Mouse (Mus musculus): ENCODE measurements around the gene Abhd12. TPM values are rescaled to one million over a fixed set of nuclear protein-coding genes. Genes with fewer than 3 reads are reported as not detected.
A peak's percentile ranks its signal among the peaks of the same experiment; 100 is the strongest.

Gene Abhd12
- total RNA-seq, 2 experiments from 2014 or later: 67.0 to 72.7 TPM

DNA sequence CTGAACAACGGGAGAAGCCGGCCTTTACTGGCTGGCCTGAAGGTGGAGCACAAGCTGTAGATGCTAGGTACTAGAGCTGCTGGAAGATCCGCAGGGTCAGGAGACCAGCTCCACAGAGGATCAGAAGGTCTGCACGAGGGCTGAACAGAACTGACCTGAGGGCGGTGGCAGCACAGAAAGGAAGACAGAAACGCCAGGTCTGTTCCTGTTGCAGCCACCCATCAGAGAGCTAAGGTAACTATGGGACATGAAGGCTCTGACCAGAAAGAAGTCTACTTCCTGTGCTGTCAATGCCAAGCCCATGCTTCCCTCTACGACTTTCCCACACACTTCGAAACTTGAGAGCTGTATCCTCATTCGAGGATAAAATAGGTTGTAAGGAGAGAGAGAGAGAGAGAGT lies 53.3 kb downstream of the Abhd12 start:
- DNase-seq: no peak

DNA sequence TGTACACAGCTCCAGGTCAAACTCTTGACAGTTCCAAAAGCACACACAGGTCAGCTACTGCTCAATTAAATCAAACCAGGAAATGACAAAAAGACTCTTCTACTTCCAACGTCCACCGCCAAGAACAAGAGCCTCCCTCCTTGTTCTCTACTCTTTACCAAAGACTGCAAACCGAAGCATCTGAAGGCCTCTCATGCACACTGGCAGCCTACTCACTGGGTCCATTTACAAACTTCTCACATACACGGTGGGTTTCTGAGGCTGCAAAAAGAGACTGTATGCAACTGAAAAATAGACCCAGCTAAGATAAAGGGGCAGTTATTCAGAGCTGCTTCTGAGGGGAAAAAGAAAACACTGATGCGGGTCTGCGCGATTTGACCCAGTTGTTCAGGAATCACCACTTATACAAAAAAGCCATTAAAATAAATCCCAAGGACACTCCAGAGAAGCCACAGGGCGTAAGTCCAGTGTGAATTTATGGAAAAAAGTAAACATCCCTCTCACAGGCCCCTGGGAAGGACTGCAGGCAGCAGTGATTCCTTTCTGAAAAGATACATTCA lies 57.0 kb downstream of the Abhd12 start:
- DNase-seq: no peak

DNA sequence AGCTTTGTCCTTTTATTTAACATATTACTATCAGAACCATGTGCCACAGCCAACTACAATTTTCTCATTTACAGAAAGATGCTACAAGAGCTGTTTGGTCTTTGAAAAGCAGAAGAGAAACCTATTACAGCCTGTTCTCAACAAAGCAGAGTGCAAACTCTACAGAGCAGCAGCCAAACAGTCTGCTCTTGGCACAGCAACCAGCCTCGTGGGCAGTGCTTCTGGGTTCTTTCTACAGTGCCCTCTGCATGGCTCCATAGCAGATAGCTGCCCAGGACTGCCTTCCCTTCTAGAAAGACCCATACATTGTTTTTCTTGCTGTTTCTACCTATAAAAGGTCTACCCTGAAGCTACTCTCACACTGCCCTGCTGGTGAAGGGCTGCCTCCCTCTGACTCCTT lies 59.7 kb downstream of the Abhd12 start:
- peak in 1 of 2 experiments; percentile 30 for DNase-seq

DNA sequence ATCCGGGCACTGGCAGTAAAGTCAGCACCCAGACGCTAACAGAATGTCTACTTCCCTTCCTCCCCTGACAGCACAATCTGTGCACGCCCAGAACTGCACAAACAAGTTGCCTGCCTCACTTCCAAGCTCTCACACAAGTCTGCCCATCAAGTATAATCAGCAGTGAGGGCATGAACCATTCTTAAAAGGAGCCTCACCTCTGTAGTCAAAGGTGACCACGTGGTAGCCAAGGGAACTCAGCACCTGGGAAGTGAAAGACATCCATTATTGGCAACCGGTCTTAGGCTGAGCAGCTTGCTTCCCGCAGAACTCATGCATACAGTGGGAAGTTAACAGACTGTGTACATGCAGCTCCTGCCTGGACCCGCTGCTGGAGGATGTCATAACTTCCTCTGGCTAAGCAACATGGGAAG lies 62.5 kb downstream of the Abhd12 start:
- no peak for DNase-seq

DNA sequence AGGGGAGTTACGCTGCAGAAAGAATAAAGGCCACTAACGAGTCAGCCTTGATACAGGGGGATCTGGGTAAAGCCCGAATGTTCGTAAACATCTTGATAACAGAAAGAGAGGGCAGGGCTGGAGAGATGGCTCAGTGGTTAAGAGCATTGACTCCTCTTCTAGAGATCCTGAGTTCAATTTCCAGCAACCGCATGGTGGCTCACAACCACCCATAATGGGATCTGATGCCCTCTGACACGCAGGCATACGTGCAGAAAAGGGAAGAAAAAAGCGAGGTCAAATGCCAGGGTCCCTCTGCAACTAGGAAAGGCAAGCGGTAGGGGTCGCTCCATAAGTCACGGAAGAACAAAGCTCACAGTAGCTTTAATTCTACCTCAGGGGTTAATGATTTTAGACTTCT lies 63.4 kb downstream of the Abhd12 start:
- DNase-seq: no peak

DNA sequence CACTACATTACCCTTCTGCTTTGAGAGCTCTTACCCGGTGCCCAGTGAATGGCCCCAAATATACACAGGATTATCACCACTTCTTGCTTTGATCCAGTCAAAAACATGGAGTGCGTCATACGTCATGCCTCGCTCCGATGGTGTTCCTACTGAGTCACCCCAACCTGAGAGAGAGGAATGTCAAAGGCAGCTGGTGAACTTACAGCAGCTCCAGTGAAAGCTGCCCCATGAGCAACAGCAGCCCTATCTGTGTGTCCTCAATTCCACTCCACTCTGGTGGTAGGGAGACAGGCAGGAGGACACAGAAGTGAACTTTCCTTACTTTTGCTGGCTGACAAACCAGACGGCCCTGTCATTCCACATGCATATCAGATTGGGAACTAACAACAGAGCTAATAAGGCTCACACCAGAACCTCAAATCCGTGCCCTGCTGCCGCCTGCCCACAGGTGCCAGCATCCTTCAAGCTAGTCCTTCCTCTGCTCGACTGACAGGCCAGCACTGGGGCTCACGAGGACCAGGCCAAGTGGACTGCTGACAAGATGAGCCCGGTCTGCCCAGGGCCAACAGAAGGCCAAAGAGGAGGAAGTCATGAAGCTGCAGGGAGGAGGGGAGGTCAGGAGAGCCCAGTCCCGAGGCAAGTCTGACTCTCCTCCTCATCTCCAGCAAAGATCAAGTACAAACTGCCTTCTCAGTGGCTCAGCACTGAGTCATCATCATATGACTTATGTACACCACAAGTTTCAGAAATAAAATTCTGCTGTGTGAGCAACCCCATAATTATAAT lies 64.7 kb downstream of the Abhd12 start:
- DNase-seq: peak; percentile 54 to 59

DNA sequence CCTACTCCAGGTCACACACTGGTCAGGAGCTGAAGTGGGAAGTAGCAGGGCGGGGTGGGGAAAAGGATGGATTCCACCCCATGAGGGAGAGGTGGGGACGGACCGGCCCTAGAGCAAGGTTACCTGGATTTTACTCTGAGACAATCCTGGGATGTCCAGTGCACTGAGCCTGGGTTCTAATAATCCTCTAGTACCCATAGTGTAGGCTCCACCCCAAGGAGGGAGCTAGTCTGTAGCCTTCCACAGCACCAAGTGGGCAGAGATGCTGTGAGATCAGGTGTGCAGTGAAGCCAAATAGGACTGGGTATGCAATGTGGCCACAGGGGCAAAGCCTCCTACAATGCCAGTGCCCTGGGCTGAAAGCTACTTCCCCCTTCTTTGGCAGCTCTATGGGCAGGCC lies 66.8 kb downstream of the Abhd12 start:
- DNase-seq: no peak

DNA sequence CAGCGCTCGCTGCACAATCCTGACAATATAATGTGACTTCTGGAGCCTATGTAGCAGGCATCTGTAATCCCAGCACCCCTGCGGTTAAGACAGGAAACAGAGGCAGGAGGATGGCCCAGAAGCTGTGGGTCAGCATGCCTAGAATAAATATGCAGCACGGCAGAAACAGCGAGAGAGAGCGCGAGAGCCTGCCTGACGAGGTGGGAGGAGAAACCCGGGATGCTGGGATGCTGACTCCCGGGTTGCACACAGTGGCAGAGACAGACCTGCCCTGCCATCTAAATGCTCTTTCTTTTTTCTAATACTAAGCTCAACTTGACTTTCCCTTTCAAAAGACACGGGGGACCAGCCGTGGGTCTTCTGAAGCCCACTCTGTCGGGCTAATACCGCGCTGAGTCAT lies 67.6 kb downstream of the Abhd12 start:
- DNase-seq: no peak

DNA sequence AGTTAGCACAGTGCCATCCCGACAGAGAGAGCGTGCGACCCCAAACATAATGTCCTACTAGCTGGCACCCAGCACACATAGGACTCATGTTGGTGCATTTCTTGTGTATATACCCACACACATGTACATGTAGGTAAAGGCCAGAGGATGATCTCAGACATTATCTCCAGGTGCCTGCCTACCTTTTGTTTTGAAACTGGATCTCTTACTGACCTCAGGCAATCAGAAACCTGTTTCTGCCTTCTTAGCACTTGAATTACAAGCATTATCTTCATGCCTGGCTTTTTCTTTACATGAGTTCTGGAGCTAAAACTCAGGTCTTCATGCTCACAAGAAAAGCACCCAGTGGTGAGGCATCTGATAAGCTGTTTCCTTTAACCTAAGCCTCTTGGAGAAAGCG lies 68.6 kb downstream of the Abhd12 start:
- DNase-seq: no peak

DNA sequence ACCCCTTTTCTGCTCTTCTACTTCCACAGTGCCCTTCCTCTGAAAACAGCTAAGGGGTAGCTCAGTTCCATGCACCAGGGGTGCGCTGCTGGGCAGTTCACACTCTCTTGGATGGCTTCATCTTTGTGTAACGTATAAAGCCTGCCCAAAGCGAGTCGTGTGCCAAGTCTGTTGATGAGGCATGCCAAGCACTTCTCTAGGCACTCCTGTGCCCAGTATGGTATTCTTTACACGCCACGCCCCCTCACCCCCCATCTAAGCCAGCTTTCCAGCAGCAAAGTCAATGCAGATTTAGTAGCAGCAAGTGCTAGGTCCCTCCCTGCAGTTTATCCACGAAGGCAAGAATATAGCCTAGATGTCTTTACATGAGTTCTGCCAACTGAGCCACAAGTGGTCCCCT lies 69.9 kb downstream of the Abhd12 start:
- DNase-seq: no peak

DNA sequence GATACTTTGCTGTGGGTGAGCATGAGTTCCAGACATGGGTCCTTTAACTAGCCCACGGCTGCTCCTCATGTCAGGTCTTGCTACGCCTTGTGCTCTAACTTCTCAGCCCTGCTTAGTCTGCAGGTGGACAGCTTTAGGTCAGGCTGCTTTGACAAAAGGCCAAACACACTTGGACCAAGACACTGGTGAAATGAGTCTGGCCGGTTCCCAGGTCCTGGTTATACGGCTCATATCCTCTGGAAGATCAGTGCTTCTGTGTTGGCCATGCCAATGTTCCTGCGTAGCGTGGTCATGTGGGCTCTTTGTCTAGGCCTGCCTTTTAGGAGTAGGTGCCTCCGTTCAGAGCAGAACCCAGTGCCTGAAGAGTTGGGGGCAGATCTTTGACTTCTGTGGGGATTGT lies 72.5 kb downstream of the Abhd12 start:
- no peak for DNase-seq

DNA sequence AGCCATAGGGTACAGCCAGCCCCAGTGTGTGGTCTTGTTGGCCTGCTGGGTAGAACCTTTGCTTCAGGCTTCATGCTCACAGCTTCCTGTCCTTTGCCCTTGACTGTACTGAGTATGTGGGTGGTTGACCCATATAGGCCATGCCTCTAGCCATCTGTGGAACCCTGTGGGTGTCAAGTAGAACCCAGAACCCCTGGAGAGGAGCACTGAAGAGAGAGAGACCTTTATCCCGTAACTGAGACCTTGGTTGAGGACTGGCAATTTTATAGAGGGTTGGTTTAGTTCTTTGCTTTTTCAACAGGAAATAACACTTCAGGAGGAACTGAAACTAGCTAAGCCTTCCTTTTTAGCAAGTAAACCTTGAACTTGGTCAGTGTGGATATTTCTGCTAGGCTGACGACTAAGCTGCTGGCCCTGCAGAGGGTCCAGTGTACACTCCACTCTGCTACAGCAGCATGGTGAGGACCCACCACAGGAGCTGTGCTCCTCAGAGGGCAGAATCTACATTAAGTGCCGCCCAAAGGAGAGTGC lies 73.6 kb downstream of the Abhd12 start:
- DNase-seq: no peak

DNA sequence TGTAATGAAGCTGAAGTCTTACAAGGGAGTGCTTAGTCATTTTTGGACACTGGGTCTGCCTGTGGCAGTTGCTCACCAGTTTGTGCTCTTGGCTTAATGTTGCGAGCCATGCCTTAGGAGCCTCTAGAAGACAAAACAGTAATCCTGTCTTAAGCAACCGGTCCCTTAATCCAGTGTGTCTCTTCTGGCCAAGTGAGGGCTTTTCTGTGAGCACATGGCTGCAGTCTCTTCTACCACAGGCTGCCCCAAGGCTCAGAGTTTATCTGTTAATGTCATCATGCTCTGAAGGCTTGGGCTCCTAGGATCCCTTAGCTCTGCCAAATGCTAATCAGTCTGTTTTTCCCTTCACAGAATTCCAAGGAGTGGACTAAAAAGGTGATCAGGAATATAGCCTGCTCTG lies 74.5 kb downstream of the Abhd12 start:
- no peak for DNase-seq

DNA sequence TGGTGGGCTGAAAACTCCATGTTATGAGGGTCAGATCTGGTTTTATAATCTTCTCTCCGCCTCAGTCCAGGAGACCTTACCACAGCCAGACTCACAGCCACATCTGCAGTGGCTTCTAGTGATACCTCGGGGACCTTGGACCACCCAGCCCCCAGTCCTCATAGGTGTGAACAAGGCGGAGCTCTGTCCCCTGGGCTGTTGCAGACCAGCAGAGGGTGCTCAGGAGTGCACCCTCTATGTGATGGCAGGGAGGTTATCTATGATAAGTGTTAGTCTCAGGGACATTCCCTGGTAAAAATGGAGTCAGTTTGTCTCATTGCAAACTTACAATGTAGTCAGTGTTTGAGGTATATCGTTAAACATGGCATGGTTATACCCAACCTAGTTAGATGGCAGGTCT lies 75.9 kb downstream of the Abhd12 start:
- no peak for DNase-seq

DNA sequence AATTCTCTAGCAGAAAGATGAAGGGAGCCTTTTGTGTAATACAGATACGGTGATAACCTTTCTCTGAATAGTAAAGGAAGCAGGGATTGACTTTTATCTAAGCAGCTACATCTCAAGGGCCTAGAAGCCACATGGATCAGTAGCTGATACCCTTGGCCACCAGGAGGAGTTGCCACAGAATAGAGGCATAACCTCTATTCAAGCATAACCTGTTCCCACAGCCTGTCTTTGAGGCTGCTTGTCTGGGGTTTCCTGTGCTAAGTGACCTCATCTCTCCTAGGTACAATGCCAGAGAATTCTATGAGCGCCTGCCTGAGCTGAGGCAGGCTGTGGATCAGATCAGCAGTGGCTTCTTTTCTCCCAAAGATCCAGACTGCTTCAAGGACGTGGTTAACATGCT lies 76.4 kb downstream of the Abhd12 start:
- DNase-seq: no peak

DNA sequence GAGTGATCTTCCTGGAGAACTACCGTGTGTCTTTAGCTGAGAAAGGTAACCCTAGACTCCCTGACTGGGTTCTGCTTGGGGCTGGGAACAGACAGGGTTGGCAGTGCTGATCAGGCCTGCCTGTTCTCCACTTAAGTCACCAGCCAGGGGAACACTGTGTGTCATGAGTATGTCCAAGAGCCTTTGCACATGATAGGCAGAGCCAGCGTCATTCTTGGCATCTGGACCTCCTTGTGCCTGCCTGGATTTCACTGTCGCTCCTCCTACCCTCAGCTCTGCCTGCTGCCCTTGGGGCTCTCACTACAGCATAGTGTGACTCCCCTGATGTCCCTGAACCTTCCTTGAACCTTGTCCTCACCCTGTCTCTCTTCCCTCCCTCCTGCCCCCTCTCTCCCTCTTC lies 78.1 kb downstream of the Abhd12 start:
- peak; percentile 78 to 80 for DNase-seq

DNA sequence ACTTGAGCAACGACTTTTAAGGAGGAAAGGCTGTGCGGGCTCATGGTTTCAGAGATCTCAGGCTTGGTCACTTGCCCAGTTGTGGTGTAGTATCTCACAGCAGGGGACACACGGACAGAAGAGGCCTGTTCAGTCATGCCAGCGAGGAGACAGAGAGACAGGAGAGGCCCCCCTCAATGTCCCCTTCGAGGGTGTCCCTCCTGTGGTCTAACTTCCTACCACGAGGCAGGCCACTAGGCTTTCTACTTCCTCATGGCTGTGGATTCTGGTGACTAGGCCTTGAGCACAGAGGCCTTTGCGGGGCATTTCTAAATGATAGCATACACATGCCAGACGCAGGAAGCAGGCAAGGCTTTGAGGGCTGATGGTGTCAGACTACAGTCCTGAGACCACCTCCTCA lies 81.6 kb downstream of the Abhd12 start:
- no peak for DNase-seq

DNA sequence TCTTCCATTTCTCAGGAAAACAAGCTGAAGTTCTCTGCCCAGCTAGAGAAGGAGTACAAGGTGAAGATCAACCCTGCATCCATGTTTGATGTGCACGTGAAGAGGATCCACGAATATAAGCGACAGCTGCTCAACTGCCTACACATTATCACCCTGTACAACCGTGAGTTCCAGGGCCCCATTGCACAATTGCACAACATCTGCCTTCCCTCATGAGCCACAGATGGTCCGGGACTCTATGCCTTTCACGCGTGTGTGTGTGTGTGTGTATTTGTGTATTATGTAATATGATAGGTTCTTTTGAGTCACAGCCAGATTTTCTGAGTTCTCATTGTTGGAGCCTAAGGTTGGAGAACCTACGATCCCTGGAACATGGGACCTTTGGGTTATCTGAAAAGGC lies 83.8 kb downstream of the Abhd12 start:
- no peak for DNase-seq

DNA sequence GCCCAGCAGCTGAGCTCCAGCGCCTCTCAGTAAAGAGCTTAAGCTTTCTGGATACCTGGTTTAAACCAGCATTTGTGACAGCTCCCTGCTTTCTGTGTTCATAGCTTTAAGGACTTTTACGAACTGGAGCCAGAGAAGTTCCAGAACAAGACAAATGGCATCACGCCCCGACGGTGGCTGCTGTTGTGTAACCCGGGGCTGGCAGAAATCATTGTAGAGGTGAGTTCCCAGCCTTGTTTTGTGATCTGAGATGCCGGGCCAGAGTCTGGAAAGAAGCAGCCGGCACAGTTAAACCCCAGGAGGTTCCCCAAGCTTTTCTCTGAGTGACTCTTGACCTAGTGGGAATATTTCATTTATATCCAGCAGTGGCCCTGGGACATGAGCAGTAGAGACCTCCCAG lies 85.8 kb downstream of the Abhd12 start:
- peak in 1 of 2 experiments; percentile 52 for DNase-seq

DNA sequence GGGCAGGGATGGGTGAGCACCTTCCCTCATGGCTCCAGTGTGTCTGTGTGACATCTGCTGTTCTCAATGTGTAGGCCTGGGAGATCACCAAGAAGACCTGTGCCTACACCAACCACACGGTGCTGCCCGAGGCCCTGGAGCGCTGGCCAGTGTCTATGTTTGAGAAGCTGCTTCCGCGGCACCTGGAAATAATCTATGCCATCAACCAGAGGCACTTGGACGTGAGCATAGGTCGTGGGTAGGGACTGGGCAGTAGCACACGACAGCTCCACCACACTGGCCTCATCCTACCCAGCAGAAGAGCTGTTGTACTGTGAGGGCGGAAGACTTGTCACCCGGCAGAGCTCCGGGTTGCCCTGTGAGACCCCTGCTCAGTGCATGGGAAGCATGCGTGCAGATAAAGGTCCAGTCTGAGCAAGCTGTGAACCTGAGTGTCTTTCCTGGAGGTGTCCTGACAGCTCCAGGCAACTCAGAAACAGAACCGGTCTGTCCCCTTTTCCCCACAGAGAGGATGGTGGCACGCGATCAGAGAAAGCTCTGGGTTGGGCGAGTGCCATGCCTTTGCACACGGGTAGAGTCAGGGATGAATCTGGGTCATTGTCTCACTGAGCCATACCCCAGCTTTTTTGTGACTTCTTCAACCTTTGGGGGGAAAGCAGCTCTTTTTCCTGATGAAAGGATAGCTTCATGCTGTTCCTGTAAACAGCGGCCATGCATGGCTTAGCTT lies 87.7 kb downstream of the Abhd12 start:
- DNase-seq: peak; percentile 60 to 65

DNA sequence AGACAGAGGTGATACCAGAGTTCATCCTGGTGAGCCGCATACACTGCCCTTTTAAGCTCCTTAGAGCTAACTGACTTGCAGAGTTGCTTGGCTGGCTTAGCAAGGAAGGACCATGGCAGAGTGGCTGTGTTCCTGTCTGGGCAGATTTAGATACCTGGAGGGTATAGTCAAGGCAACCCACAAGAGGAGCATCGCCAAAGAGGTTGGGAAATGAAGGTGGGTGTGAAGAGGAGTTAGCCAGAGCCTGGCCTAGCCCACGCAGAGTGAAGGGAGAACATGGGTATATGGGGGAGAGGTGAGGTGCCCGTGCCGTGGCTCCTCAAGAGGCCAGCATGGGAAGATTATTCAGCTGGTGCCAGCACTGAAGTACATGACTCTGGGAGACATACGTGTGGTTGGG lies 91.7 kb downstream of the Abhd12 start:
- no peak for DNase-seq

DNA sequence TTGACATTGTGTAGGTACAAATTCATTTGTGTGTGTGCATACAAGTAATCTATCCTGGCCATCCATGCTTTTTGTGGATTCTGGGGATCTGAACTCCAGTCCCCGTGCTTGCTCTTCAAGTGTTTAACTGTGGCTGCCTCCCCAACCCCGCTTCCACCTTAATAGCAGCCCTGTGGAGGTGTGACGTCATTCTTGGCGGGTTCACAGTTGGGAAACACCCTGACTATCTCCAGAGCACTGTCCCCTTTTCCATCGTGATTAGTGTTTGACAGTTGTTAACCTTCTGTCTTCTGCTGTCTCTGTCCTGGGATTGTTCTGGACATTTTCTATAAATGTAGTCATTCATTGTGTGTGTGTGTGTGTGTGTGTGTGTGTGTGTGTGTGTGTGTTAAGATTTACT lies 93.9 kb downstream of the Abhd12 start:
- no peak for DNase-seq

DNA sequence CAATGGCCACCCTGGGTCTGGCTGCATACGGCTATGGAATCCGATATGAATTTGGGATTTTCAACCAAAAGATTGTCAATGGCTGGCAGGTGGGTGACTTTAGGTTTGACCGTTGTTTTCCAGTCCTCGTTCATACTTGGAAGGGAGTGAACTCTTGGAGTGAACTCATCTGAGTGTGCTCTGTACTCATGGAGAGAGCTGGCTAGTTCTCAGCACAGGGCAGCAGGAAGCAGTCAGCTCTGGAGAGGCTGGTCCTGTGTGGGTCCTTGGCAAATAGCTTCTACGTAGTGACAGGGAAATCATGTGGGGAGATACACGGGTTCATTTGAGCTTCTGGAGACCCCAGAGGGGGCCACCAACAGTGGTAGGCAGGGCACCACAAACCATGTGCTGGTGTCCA lies 95.7 kb downstream of the Abhd12 start:
- DNase-seq: no peak
